Mouse (Mus musculus): ENCODE measurements around the gene Treml2. TPM values are rescaled to one million over a fixed set of nuclear protein-coding genes. Genes with fewer than 3 reads are reported as not detected.

The Treml2 gene
- 31.1 TPM for polyA plus RNA-seq (2017; shearing (Covaris generic))

DNA sequence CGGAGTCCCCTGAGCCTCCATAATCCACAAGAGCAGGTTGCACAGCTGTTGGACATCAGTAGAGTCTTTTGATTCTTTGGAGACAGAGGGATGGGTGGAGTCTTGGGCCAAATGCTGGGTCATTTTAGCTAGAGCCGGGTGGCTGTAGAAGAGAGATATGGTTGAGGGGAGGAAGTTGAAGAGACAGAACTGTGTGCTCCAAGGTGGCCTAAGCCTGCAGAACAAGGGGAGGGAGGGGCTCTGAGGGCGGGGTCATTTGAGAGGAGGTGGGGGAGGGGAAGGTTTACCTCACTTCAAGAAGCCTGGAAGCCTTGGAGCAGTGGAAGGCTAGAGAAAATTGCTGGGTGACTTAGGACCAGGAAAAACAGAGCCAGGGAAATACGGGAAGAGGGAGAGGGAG lies at the start of gene Treml2:
Gene Treml2 (plus strand): TSS at position 296 of the 400 bp plus-strand sequence.

DNA sequence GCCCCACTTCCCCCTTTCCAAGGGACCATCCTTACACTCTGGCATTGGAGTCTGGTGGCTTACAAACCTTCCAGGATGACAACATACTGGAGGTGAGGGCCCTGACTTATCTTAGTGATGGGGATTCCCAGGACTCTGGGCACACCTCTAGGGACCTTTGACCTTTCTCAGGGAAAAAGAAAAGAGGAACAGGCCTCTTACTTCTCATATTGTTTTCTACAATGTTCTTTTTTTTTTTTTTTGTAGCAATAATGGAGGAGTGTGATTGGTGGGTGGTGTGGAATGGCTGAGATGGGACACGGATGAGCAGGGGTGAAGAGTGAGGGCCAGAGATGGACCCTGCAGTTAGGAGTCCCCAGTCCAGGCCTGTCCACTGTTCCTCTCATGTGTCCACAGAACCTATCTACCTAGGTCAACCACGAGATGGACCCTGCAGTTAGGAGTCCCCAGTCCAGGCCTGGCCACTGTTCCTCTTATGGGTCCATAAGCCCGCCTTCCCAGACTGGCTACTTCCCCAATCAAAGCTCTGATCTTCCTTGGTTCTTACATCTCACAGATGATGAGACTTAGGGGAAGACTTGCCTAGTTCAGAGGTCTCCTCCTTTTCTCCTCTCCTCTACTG lies 35.4 kb upstream of the Treml2 start, which contains the start of gene Treml4:
Gene Treml4 (plus strand): TSS at position 555 of the 622 bp plus-strand sequence.

DNA sequence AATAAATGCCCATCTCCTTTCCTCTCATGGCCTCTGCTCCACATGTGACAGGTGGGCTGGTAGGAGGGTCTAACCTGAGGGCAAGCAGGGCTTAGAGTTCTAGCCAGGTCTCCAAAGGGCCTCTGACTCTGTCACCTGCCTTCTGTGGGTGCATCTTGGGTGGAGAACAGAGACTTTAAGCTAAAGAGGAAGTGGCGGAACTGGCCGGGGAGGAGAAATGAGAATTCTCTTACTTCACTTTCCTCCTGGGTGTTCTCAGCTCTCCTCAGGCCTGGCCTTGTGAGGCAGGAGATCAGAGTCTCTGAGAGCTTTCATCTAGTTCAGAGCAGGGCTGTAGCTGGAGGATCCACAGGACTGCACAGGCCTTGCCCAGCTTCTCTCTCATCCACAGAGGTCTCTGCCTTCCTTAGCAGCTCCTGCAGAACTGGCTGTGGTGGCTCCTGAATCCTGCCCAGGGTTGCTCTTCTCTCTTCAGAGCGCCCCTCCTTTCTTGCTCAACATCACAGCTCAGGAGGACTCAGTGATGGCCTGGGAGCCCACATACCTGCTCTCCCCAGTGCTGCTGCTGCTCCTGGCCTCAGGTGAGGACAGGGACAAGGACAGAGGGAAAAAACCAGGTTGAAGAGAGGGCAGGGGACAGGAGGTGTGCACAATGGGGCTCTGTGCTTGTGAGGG lies 16.7 kb downstream of the Treml2 start, which contains the start of gene B430306N03Rik:
Gene B430306N03Rik (plus strand): TSS at position 237 of the 675 bp plus-strand sequence.

DNA sequence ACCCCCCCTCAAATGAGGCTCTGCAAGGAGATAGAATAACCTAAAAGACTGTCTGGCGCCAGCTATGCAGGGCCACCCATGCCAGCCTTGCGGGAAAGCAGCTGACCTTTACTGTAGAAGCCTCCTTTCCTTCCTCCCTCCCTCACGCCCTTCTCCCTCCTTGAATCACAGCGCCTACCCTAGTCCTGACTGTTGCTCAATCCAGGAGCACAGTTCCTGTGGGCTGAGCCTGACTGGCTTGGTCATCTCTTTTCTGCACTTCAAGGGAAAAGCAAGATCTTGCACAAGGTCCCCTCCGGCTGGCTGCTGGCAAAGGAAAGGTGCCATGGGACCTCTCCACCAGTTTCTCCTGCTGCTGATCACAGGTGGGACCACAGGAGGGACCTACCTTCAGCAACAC lies 46.9 kb downstream of the Treml2 start, which contains the start of gene Trem2:
Gene Trem2 (plus strand): TSS at position 171 of the 400 bp plus-strand sequence.

DNA sequence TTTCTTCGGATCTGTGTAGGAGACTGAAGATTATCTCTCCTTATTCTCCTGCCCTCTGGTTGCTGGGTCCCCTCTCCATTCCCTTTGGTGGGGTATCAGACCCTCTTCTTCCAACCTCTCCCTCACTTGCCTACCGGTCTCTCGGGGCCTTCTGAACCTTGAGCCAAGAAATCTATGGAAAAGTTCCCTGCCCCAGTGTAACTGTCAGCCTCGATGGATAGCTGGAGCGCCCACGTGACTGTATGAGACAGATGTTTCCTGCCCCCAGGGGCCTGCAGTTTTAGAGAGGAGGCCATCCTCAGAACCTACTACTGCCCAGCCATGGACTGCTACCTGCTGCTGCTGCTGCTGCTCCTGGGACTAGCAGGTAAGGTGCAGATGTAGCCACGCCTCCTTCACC lies 60.3 kb downstream of the Treml2 start, which contains the start of gene Treml1:
Gene Treml1 (plus strand): TSS at position 301 of the 400 bp plus-strand sequence.

Other genes with a start within 250 kb of the Treml2 start
- gene 1700067P10Rik, start 210.2 kb upstream of the Treml2 start, polyA plus RNA-seq (2017; shearing (Covaris generic)): not detected
- not detected for gene 9830107B12Rik, start 153.2 kb upstream of the Treml2 start, polyA plus RNA-seq (2017; shearing (Covaris generic))
- not detected for gene A530064D06Rik, start 132.2 kb upstream of the Treml2 start, polyA plus RNA-seq (2017; shearing (Covaris generic))
- gene Trem1, start 66.7 kb upstream of the Treml2 start, polyA plus RNA-seq (2017; shearing (Covaris generic)): not detected
- gene Trem3, start 51.7 kb upstream of the Treml2 start, polyA plus RNA-seq (2017; shearing (Covaris generic)): not detected
- 1.6 TPM for gene Treml4, start 35.2 kb upstream of the Treml2 start, polyA plus RNA-seq (2017; shearing (Covaris generic))
- gene B430306N03Rik, start 16.6 kb downstream of the Treml2 start, polyA plus RNA-seq (2017; shearing (Covaris generic)): 2.4 TPM
- gene Trem2, start 46.9 kb downstream of the Treml2 start, polyA plus RNA-seq (2017; shearing (Covaris generic)): not detected
- not detected for gene Treml1, start 60.4 kb downstream of the Treml2 start, polyA plus RNA-seq (2017; shearing (Covaris generic))
- 7.5 TPM for gene Nfya, start 110.4 kb downstream of the Treml2 start, polyA plus RNA-seq (2017; shearing (Covaris generic))
- 83.3 TPM for gene Oard1, start 110.5 kb downstream of the Treml2 start, polyA plus RNA-seq (2017; shearing (Covaris generic))
- gene Apobec2, start 133.4 kb downstream of the Treml2 start, polyA plus RNA-seq (2017; shearing (Covaris generic)): 9.1 TPM
- gene Tspo2, start 152.0 kb downstream of the Treml2 start, polyA plus RNA-seq (2017; shearing (Covaris generic)): 0.37 TPM
- gene Unc5cl, start 155.4 kb downstream of the Treml2 start, polyA plus RNA-seq (2017; shearing (Covaris generic)): 40.4 TPM